Mouse (Mus musculus) cerebellum, adult 2 months (tissue): ENCODE measurements at regions not wholly inside any gene's neighbourhood (a gene's known extent, or its start where the extent isn't known, plus 50 kb on each side); places are given as distances from the start of the nearest gene placed in this dataset.

Experiments used
- CTCF ChIP-seq: fragments of 200-500 bp; IDR thresholded peaks from 2 replicates; pipeline ENCODE4 v1.5.1; 2011; ENCODE audit warnings: low read depth, mild to moderate bottlenecking, control low read depth, low read length, moderate library complexity, borderline replicate concordance; ENCODE audit not compliant: insufficient read depth
- POLR2A ChIP-seq: fragments of 200-500 bp; IDR thresholded peaks from 2 replicates; pipeline ENCODE4 v1.6.1; 2011; ENCODE audit warnings: low read length, control low read depth, borderline replicate concordance; ENCODE audit not compliant: insufficient read depth

DNA sequence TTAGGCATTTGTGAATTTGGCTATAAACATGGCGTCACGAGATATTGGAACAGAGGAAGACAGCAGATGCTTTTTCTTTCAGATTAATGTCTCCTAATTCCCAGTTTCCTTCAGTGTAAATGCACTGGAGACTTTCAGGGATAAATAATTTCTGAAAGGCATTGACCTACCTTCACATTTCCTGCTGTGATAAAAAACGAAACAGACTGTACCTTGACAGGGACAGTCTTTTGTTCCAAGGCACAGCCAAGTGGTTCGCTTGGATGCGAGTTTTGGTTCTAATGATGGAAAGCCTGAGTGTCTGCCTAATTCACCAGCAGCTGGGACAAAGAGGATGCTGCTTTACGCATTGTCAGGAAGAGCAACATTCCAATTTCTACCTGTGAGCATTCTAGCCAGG is 485.8 kb downstream of the Epha4 start:
- TF ChIP-seq POLR2A = no peak
- no peak for TF ChIP-seq CTCF
